ENCODE assay signal across 15 mouse cellular contexts in the genomic region with DNA sequence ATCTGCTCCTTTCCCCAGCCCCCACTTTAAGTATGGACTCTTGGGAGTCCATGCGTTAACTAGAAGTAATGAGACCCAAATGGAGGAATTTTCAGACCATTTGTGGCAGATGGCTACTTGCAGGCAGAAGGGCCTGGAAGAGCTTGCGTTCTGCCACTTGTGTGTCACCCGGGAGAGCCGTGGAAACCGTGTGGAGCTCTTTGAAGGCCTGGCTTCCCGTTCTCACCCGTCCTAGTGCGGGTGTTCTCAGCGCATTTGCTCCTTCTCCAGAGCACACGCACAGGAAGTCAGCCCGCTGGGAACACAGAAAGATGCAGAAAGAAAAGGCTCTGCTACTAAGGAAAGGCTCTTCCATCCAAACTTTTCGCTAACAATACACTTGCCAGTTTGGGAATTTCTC. TPM values are rescaled to one million over a fixed set of nuclear protein-coding genes. Genes with fewer than 3 reads are reported as not detected.
DNase-seq lines count a peak whose midpoint lies in the region; ATAC-seq and TF ChIP-seq lines count a peak whose summit lies in the region.
"Had no signal": no experiment of that assay in that cellular context is flagged by ENCODE, and none has a peak within 500 bp of the region (broad histone marks: within the 10 kb centered on the region; RNA-seq: fewer than 3 reads in every experiment).

No protein-coding gene starts in this region.

- no peak overlapping the region for H3K4me2 ChIP-seq in hindbrain, postnatal 0 days (ENCODE audit: low read depth, low read length)
- no peak overlapping the region for H3K4me2 ChIP-seq in neural tube, embryonic 15.5 days
- H3K4me2 ChIP-seq: liver, embryonic 11.5 days had no signal

- 58% methylated on average over 12 of the region's 12 CpGs for WGBS in hindbrain, embryonic 10.5 days
- whole genome bisulfite sequencing in hindbrain, postnatal 0 days, result 60% methylated on average over 12 of the region's 12 CpGs
- 49% methylated on average over 12 of the region's 12 CpGs for WGBS in neural tube, embryonic 15.5 days
- 14% methylated on average over 12 of the region's 12 CpGs for WGBS in limb, embryonic 10.5 days

- H3K27me3 ChIP-seq in hindbrain, embryonic 10.5 days (ENCODE audit: insufficient read depth, poor library complexity, severe bottlenecking), result no peaks in the 10 kb centered on the region
- H3K27me3 ChIP-seq in hindbrain, postnatal 0 days (ENCODE audit: insufficient read depth, low read length), result no peaks in the 10 kb centered on the region
- no peaks in the 10 kb centered on the region for H3K27me3 ChIP-seq in neural tube, embryonic 15.5 days (replicated peaks)
- H3K27me3 ChIP-seq in limb, embryonic 10.5 days (ENCODE audit: low read depth, poor library complexity, severe bottlenecking), result no peaks in the 10 kb centered on the region

- H3K27ac ChIP-seq in hindbrain, embryonic 10.5 days, result peak overlapping the region; percentile 81
- H3K27ac ChIP-seq in hindbrain, postnatal 0 days, result no peak overlapping the region; the same call in 1 of the 2 replicates
- no peak overlapping the region for H3K27ac ChIP-seq in neural tube, embryonic 15.5 days (replicated peaks)
- H3K27ac ChIP-seq in limb, embryonic 10.5 days, result peak overlapping the region; percentile 96

- no peak overlapping the region for H3K4me3 ChIP-seq in hindbrain, embryonic 10.5 days
- H3K4me3 ChIP-seq in hindbrain, postnatal 0 days (ENCODE audit: low read length), result no peak overlapping the region
- H3K4me3 ChIP-seq in neural tube, embryonic 15.5 days (replicated peaks), result no peak overlapping the region
- H3K4me3 ChIP-seq in limb, embryonic 10.5 days, result peak overlapping the region; percentile 47

- no peaks in the 10 kb centered on the region for H3K9me3 ChIP-seq in hindbrain, embryonic 10.5 days
- no peaks in the 10 kb centered on the region for H3K9me3 ChIP-seq in hindbrain, postnatal 0 days (ENCODE audit: low read length)
- no peaks in the 10 kb centered on the region for H3K9me3 ChIP-seq in neural tube, embryonic 15.5 days (replicated peaks)
- no peaks in the 10 kb centered on the region for H3K9me3 ChIP-seq in limb, embryonic 10.5 days (replicated peaks)

- H3K9ac ChIP-seq in hindbrain, postnatal 0 days (replicated peaks; ENCODE audit: low read length), result no peak overlapping the region
- no peak overlapping the region for H3K9ac ChIP-seq in neural tube, embryonic 15.5 days (replicated peaks)

- peaks cover 70% of the 10 kb centered on the region for H3K4me1 ChIP-seq in hindbrain, embryonic 10.5 days (replicated peaks)
- H3K4me1 ChIP-seq in hindbrain, postnatal 0 days (ENCODE audit: insufficient read depth, low read length), result peaks cover 9% of the 10 kb centered on the region; the same call in 1 of the 2 replicates
- H3K4me1 ChIP-seq in neural tube, embryonic 15.5 days, result peaks cover 32% of the 10 kb centered on the region
- peaks cover 93% of the 10 kb centered on the region for H3K4me1 ChIP-seq in limb, embryonic 10.5 days

- no peak for ATAC-seq in hindbrain, postnatal 0 days
- no peak for ATAC-seq in neural tube, embryonic 15.5 days (ENCODE audit: low FRiP score)
- no peak for ATAC-seq in megakaryocyte, adult 5-6 weeks (ENCODE audit: poor library complexity, severe bottlenecking)
- ATAC-seq: midbrain, embryonic 16.5 days had no signal

- H3K36me3 ChIP-seq in hindbrain, embryonic 10.5 days, result no peaks in the 10 kb centered on the region
- H3K36me3 ChIP-seq in hindbrain, postnatal 0 days (ENCODE audit: insufficient read depth, low read length), result no peaks in the 10 kb centered on the region
- H3K36me3 ChIP-seq in neural tube, embryonic 15.5 days, result no peaks in the 10 kb centered on the region
- H3K36me3 ChIP-seq in limb, embryonic 10.5 days, result no peaks in the 10 kb centered on the region

- DNase-seq in hindbrain, embryonic 10.5 days (ENCODE audit: low spot score), result no peak
- no peak for DNase-seq in hindbrain, postnatal 0 days (ENCODE audit: low spot score)
- peak; percentile 40 for DNase-seq in neural tube, embryonic 10.5 days (ENCODE audit: extremely low spot score, low spot score)
- DNase-seq in limb, embryonic 10.5 days (ENCODE audit: low spot score), result no peak
- no peak for DNase-seq in spleen, postnatal 36 days (ENCODE audit: low spot score in 2 of 2)
- DNase-seq: adrenal gland, postnatal 10 days; lung, postnatal 10 days; right cerebral cortex, postnatal 14 days; thymus, postnatal 4 days had no signal

- TF ChIP-seq CTCF in hindbrain, postnatal 0 days (IDR thresholded peaks at IDR 0.05; ENCODE audit: low read depth), result no peak

RNA-seq across cellular contexts. Expression of a gene that starts 1.7 kb away (rescaled TPM):
- polyA plus RNA-seq in hindbrain, embryonic 10.5 days (2016; fragmentation: Nextera tagmentation; extraction: Ambion mirVana), result 19.6 and 20.0 TPM in 2 replicates
- total RNA-seq in hindbrain, postnatal 0 days (2014; rRNA removed), result 6.2 and 8.1 TPM in 2 replicates
- 14.9 and 15.7 TPM in 2 replicates for polyA plus RNA-seq in hindbrain, postnatal 0 days (2015; fragmentation: Nextera tagmentation; extraction: Ambion mirVana)
- polyA plus RNA-seq in neural tube, embryonic 15.5 days (2015; fragmentation: Nextera tagmentation; extraction: Ambion mirVana), result 11.3 and 20.3 TPM in 2 replicates
- 109 and 110 TPM in 2 replicates for polyA plus RNA-seq in limb, embryonic 10.5 days (2016; fragmentation: Nextera tagmentation; extraction: Ambion mirVana)
- total RNA-seq in megakaryocyte, adult 5-6 weeks (2015), result 0.27 TPM in 1 of 2 replicates, not detected in the other
- not detected in 2 replicates for total RNA-seq in megakaryocyte, adult 5-6 weeks (2017)
- total RNA-seq: common myeloid progenitor, adult 5-6 weeks had no signal

RNA-seq across cellular contexts. Expression of a gene that starts 25.1 kb away (rescaled TPM):
- polyA plus RNA-seq in hindbrain, embryonic 10.5 days (2016; fragmentation: Nextera tagmentation; extraction: Ambion mirVana), result 1.4 and 2.5 TPM in 2 replicates
- 0.11 and 0.16 TPM in 2 replicates for total RNA-seq in hindbrain, postnatal 0 days (2014; rRNA removed)
- polyA plus RNA-seq in hindbrain, postnatal 0 days (2015; fragmentation: Nextera tagmentation; extraction: Ambion mirVana), result 0.45 and 0.53 TPM in 2 replicates
- 0.54 and 0.75 TPM in 2 replicates for polyA plus RNA-seq in neural tube, embryonic 15.5 days (2015; fragmentation: Nextera tagmentation; extraction: Ambion mirVana)
- polyA plus RNA-seq in limb, embryonic 10.5 days (2016; fragmentation: Nextera tagmentation; extraction: Ambion mirVana), result 1.1 and 1.4 TPM in 2 replicates
- not detected in 2 replicates for total RNA-seq in megakaryocyte, adult 5-6 weeks (2015)
- not detected in 2 replicates for total RNA-seq in megakaryocyte, adult 5-6 weeks (2017)
- total RNA-seq: common myeloid progenitor, adult 5-6 weeks had no signal
- polyA plus RNA-seq: large intestine, adult 2 months had no signal

RNA-seq across cellular contexts. Expression of a gene that starts 33.4 kb away (rescaled TPM):
- 0.34 and 0.35 TPM in 2 replicates for polyA plus RNA-seq in hindbrain, embryonic 10.5 days (2016; fragmentation: Nextera tagmentation; extraction: Ambion mirVana)
- total RNA-seq in hindbrain, postnatal 0 days (2014; rRNA removed), result 0.26 TPM in 1 of 2 replicates, not detected in the other
- polyA plus RNA-seq in hindbrain, postnatal 0 days (2015; fragmentation: Nextera tagmentation; extraction: Ambion mirVana), result 0.18 and 0.39 TPM in 2 replicates
- polyA plus RNA-seq in neural tube, embryonic 15.5 days (2015; fragmentation: Nextera tagmentation; extraction: Ambion mirVana), result not detected in 2 replicates
- polyA plus RNA-seq in limb, embryonic 10.5 days (2016; fragmentation: Nextera tagmentation; extraction: Ambion mirVana), result 0.38 and 0.59 TPM in 2 replicates
- 0.68 TPM in 1 of 2 replicates, not detected in the other for total RNA-seq in megakaryocyte, adult 5-6 weeks (2015)
- total RNA-seq in megakaryocyte, adult 5-6 weeks (2017), result 0.44 and 1.1 TPM in 2 replicates
- total RNA-seq: common myeloid progenitor, adult 5-6 weeks had no signal
- polyA plus RNA-seq: large intestine, adult 2 months; liver, embryonic 11.5 days had no signal

RNA-seq across cellular contexts. Expression of a gene that starts 33.5 kb away (rescaled TPM):
- 38.3 and 40.3 TPM in 2 replicates for polyA plus RNA-seq in hindbrain, embryonic 10.5 days (2016; fragmentation: Nextera tagmentation; extraction: Ambion mirVana)
- 35.3 and 50.0 TPM in 2 replicates for total RNA-seq in hindbrain, postnatal 0 days (2014; rRNA removed)
- polyA plus RNA-seq in hindbrain, postnatal 0 days (2015; fragmentation: Nextera tagmentation; extraction: Ambion mirVana), result 23.2 and 25.0 TPM in 2 replicates
- 21.1 and 29.6 TPM in 2 replicates for polyA plus RNA-seq in neural tube, embryonic 15.5 days (2015; fragmentation: Nextera tagmentation; extraction: Ambion mirVana)
- polyA plus RNA-seq in limb, embryonic 10.5 days (2016; fragmentation: Nextera tagmentation; extraction: Ambion mirVana), result 45.7 and 51.6 TPM in 2 replicates
- total RNA-seq in megakaryocyte, adult 5-6 weeks (2015), result 40.3 and 42.3 TPM in 2 replicates
- total RNA-seq in megakaryocyte, adult 5-6 weeks (2017), result 24.0 and 39.0 TPM in 2 replicates

Comparison
In these comparisons a context has a peak if more than half of its experiments do, and no peak if none do; other contexts are left out.
1. H3K27ac ChIP-seq: peak in hindbrain, embryonic 10.5 days (single experiment) and limb, embryonic 10.5 days (single experiment); none in hindbrain, postnatal 0 days (single experiment) and neural tube, embryonic 15.5 days (single experiment).